Mouse (Mus musculus) T-helper 17 cell (primary cell): ENCODE measurements around the gene Icosl.

ENCODE experiments used
- in situ Hi-C, 2 experiments: fragments of 300-600 bp; cut with MboI, MseI; formaldehyde crosslinking; loops; 1 replicate in 1 of 2; 2 replicates in 1 of 2; pipeline ENCODE4 v1.15.1; 2025; ENCODE audit warnings: high pct_unique_total_duplicates in 2 of 2

The Icosl gene

DNA sequence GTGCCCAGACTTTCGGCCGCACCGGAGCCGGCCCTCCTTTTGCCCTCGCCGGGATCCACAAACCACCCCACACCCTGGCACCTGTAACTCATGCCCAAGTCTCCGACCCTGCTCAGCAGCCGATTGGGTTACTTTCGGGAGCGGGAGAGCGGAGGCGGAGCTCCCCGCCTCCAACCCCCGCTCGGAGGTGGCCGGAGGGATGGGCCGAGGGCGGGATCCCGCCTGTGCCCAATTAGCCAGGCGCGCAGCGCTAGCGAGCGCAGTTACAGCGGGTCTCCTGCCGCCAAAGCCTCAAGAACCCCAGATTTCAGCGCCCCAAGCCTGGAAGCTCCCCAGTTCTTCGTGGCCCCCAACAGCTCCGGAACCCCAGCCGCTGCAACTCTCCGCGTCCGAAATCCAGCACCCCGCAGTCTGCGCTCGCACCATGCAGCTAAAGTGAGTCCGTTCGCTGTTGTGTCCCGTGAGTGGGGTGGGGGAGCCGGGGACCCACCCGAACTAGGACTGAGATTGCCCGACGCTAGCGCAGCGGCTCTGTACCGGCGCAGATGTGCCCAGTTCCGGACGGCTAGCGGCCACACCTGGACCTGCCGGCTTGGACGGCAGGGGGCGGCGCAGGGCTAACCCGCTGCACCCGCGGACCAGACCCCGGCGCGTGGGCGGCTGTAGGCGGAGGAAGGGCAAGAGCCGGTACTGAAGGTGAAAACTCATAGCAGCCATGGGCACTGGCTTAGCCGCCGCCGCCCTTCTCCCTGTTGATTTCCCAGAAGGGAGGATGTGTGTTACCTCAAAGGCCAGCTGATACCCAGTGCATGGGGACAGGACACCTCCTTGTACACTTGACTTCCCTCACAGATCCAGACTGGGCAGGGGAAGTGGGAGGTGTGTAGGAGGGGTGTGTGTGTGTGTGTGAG is at the start of gene Icosl:
TSS of gene Icosl (plus strand) at position 202 of the 911 bp plus-strand sequence.
- in situ Hi-C loops, result no loop called here

DNA sequence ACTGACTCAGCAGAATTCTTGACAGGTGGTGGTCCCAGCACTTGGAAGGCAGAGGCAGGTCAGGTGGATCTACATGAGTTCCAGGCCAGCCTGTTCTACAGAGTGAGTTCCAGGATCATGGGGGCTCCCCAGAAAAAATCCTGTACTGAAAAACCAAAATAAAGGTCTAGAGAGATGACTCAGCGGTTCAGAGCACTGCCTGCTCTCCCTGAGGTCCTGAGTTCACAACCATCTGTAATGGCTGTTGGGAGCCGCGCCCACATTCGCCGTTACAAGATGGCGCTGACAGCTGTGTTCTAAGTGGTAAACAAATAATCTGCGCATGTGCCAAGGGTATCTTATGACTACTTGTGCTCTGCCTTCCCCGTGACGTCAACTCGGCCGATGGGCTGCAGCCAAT is 49.1 kb upstream of the Icosl start:
- in situ Hi-C loops, result loop anchor here in 1 of 2 experiments (10.0 kb wide), 1 partner anchor 385 kb away; no protein-coding TSS in a partner anchor

DNA sequence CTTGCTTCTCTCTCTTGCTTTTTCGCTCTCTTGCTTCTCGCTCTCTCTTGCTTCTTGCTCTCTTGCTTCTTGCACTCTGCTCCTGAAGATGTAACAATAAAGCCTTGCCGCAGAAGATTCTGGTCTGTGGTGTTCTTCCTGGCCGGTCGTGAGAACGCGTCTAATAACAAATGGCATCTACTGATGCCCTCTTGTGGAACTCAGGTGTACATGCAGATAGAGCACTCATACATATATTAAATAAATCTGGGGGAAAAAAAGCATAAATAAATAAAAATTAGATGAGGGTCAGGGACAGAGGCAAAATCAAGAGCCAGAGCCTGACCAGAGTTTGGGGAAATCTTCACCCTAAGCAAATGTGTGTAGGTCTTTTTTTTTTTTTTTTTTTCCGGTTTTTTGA is 43.6 kb upstream of the Icosl start:
- in situ Hi-C loops, result loop anchor here in 1 of 2 experiments (10.0 kb wide), 1 partner anchor 379 kb away; no protein-coding TSS in a partner anchor

DNA sequence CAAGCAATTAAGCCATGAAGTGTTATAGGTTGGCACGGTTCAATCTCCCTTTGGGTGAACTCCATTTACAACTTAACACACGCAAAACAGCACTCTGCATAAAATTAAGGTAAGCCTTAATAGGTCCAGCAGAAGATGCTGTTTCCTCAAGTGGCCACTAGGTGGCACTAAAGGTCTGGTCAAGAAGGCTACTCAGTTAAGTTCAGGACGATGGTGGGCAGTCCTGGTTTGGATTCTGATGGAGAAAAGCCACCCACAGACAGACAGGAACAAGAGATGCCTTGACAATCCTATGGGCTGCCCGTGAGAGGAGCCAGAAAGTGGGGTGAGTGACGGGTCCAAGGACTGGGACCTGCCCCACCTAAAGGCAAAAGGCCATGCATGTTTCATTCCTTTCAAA is 41.0 kb upstream of the Icosl start:
- in situ Hi-C loops, result loop anchor here in 1 of 2 experiments (10.0 kb wide), 1 partner anchor 377 kb away; no protein-coding TSS in a partner anchor

DNA sequence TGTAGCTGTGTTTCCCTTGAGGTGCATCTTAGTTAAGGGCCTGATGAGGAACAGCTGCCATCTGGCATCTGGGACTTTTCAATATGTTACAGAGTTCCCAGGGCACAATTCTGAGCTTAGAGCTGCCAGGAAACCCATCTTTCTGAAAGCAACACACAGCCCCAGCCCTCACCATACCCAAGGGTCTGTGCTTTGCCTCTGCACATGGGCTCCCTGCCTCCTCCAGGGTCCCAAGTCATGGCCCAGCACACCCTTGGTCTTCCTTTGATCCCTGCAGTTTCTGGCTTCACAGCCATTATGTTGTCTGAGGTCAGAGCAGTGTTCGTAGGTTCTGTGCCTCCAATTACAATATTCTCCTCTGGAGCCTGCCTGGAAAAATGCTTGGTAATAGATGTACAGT is 40.0 kb upstream of the Icosl start:
- in situ Hi-C loops, result loop anchor here in 1 of 2 experiments (10.0 kb wide), 1 partner anchor 376 kb away; no protein-coding TSS in a partner anchor

DNA sequence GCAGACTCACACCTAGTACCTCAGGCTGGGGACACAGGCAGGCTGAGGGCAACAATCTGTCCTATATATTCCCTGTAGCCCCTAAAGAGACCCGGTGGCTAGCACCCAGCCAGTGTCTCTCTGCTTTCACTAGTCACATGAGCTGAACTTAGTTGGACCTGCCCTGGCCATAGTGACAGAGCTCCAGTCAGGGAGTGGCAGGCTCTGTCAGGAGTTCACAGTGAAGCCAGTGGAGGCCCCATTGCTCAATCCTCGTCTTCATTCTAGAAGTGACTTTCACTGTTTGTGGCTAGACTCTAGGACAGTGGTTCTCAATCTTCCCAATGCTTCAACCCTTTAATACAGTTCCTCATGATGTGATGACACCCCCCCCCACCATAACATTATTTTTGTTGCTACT is 37.1 kb upstream of the Icosl start:
- in situ Hi-C loops, result loop anchor here (5.0 kb wide), 1 partner anchor 130 kb away; no protein-coding TSS in a partner anchor

DNA sequence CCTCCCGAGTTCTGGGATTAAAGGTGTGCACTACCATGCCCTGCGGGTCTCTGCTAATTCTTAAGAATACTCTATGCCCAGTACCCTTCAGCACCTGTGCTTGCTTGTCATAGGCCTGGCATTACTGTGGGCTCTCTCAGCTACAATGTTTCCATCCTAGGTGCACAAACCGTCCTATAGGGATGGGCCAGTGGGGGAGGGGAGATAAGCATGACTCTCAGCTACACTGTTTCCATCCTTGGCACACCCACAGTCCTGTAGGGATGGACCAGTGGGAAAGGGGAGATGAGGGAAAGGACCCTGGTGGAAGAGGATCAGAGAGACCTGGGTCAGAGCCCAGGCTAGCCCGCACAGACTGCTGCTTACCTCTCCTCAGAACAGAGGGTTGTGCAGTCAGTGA is 32.0 kb upstream of the Icosl start:
- in situ Hi-C loops, result no loop called here

DNA sequence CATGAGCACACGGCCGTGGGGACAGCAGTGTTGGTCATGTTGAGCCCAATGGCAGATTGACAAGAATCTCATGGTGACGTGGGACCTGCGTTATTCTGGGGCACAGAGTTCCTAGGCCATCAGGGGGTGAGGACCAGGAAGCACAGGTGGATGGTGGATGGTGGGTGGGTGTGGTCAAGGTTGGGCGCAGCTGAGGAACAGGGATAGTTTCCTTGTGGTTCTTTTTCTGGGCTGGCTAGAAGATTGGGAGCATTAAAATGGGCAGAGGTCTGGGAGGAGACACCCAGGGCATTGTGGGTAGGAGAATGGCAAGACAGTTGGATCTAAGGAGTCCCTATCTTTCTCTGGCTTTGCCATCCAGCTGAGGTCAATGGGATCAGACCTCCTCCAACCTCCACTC is 27.5 kb upstream of the Icosl start, which contains the start of gene Dnmt3l:
TSS of gene Dnmt3l (plus strand) at position 301 of the 400 bp plus-strand sequence.
- in situ Hi-C loops, result no loop called here

DNA sequence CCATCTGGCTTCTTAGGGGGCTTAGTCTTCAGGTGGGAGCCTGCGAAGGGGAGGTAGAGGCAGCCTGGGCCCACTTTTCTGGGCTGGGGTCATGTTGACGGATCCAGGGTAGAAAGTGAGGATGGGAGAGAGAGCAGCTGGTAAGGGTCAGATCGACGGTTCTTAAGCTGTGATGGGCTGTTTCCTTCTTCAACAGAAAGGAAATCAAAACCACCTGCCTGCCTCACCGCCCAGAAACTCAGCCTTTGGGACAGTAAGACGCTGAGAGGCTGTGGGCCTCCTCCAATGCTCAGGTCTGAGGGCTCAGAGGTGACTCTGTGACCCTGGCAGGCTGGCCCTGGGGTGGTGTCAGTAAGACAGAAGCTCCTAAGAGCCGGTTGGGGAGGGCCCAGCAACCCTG is 27.0 kb upstream of the Icosl start:
- in situ Hi-C loops, result no loop called here

DNA sequence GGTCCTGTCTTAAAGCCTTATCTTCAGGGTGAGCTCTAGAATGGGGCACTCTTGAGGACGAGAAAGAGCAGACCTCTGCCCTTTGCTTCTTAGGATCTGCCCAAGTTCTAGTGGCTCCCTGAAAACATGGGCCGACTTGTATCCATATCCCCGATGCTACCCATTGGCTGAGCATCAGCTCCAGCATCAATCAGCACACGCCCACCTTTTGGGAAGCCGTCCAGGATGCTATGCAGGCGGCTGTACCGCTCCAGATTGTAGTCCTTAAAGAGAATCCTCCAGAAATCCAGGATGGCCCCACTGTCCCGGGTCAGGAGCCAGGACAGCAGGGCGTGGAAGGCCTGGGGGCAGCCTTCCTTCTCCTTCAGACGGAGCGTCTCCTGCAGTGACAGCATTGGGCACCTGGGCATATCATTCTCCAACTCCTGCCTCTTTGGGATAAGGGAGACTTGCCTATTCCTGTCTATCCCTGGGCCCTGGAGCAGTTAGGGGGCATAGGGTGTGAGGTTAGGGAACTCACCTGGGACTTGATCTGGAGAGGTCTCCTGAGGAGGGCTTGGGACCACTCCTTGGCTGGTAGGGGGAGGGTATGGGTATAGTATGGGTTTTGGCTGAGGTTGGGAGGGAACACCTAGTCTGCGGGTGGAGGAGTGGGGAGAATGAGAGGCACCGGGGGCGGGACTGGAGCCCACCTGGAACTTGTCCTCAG is 26.3 kb upstream of the Icosl start:
- in situ Hi-C loops, result no loop called here

DNA sequence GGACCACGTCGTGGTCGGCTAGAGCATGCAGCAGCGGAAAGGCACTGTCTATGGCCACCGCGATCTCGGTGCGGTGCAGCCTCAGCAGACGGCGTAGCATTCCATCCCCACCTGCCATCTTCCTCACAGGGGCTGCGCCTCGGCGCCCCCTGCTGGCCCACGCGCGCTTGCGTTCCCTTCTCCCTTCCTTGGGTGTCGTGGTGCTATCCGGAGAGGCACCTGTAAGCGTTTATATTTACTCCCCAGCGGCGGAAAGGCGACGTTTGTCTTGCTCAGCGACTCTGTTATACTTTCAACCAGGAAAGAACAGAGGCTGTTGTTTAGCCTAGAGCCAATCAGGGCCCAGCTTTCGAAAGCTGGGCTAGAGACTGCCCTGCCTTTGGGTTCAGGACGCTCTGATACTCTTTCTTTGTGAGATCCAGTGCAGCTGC is 25.7 kb upstream of the Icosl start, which contains the start of gene Aire:
TSS of gene Aire (minus strand) at position 205 of the 431 bp plus-strand sequence.
- in situ Hi-C loops, result no loop called here

DNA sequence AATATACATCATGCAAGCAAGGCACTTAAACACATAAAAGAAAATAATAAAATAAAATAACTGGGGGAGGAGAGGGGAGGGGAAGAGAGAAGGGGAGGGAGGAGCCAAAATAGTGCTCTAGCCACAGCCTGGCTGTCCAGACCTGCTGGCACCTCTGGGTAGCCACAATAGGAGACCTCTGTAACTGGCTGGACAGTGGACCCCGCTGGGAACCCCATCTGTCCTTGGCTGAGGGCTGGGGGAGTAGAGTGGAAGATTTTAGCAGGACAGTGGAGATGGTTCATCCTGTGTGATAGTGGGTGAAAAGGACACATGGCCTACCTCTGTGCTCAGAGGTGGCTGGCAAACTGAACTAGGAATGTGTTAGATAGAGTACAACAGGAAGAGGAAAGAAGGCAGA is 24.6 kb upstream of the Icosl start:
- in situ Hi-C loops, result no loop called here

DNA sequence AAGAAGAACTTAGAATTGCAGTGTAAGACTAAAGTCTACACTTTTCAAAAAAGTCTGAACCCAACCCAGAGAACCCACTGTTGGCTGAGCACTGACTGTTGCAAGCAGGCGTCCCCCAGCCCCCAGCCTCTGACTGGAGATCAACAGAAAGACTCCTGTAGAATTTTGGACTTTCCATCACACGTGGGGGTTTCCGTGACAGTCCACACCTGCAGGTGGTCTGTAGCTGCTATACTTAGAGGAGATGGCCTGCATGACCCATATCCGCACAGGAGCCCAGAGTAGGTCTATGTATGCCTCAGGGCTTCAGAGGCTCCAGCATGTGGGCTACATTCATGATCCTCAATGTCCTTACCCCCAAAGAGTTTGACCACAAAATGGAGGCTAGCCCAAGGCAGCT is 22.7 kb upstream of the Icosl start:
- in situ Hi-C loops, result no loop called here

DNA sequence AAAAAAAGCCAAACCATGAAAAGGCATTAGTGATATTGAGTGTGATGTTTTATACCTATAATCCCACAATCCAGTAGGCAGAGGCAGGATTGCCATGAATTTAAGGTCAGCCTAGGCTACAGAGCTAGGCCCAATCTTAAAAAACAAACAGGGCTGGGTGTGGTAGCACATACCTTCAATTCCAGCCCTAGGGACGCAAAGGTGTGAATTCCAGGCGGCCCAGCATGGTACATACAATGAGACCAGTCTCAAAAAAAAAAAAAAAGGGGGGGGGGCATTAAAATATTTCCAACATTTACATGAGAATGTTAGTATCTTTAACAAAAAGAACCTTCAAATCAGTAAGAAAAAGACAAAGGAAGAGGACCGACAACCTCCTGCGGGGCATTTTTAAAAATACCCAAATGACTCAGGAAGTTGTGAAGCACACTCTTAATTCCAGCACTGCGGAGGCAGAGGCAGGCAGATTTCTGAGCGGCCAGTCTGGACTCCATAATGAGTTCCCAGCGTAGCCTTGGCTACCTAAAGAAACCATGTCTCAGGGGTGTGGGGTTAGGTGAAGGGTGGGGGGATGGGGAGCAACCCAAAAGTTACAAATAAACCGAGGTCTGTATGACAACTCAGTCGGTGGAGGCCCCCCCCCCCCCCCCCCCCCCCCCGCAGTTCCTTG is 20.9 kb upstream of the Icosl start:
- in situ Hi-C loops, result no loop called here

DNA sequence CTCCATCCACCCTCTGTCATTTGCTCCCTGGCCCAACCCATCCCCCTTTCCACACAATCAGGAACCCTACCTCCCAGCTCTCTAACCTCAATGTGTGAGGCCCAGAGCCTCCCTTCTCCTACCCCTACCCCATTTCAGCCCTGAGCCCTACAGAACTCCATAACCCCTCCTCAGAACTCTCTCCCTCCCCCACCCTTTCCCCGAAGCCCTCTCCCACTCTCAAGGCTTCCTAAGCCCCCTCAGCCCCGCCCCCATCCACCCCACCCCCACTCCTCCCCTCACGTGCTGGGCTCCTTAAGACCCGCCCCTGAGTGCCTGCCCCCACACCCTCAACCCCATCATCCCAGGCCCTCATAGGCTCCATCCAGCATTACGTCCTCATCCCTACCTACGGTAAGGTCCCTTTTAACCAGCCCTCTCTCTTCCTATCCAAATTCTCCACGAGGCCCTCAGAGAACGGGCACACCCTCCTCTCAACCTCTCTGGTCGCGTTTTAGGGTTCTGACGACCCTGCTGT is 19.5 kb upstream of the Icosl start:
- in situ Hi-C loops, result no loop called here

DNA sequence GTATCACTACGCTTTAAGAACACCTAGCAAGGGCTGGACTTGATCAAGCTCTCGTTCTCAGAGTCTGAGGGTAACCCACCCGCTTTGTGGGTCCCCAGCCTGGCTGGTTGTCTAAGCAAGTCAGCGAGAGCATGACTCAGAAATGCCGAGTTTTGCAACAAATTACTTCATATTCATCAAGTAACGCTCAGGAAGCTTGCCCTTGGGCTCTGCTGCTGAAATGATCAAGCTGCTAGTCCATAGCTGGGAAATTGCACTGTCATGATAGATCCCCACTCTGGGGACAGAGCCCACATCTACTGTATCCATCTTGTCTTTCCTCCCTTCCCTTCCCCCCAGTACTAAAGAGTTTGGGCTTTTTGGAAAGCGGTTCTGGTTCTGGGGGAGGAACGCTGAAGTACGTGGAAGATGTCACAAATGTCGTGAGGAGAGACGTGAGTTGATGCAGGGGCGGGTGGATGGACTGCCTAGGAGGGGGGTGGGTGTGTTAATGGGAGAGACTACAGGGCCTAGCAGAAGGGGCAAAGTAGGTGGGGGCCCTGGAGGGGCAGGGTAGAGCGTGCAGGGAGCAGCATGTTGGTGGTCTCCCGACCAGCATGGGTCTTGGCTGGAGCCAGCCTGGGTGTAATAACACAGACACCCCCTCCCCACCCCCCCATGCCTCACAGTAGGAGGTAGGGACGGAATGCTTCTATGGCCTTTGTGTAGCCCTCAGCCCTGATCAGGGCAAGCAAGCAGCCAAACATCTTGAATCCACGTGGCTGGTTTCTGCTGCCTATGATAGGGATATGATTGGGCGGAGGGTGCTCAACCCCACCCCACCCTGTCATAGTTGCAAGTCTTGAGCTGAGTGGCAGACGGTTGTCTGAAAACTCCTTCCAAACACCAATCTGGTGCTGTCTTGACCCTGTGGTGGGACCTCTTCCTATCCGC is 14.2 kb upstream of the Icosl start:
- in situ Hi-C loops, result no loop called here

DNA sequence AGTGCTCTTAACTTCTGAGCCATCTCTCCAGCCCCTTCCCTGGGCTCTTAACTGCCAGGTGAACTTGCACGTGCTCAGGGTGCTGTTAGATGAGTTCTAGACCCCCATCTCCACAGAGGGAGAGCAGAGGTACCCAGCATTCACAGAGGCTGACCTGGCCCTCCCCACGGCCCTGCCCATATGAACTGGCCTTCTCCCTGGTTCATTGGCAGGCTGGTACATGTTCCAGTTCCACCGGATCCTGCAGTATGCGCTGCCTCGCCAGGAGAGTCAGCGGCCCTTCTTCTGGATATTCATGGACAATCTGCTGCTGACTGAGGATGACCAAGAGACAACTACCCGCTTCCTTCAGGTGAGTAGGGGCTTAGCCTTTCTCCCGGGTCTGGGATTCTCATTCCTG is 12.0 kb upstream of the Icosl start:
- in situ Hi-C loops, result no loop called here

DNA sequence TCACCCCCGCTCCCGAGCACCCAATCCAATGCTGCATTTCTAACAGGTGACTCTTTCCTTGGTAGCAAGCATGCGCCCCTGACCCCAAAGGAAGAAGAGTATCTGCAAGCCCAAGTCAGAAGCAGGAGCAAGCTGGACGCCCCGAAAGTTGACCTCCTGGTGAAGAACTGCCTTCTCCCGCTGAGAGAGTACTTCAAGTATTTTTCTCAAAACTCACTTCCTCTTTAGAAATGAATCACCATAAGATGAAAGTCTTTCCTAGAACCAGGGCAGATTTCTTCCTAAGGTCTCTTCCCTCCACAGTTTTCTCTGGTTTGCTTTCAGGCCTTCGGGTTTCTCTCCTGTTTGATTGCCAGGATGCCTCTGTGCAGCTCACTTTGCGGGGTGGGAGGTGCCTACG is 6.0 kb upstream of the Icosl start:
- in situ Hi-C loops, result no loop called here

DNA sequence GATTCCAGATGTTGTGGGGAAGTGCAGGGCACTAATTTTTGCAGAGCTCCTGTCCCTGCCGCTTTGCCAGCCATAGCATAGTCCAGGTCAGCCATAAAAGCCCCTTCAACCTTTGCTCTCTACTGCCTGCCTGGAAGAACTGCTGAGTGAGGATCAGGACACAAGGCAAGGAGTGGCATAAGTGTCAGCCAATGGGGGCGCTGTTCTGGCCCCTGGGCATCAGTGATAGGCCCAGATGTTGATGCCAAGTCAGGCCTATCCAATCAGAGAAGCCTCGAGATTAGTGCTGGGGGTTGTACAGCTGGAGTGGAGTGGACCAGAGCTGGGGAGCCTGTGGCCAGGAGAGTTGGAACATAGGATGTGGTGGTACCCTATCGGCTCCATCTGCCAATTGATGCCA is 1.9 kb upstream of the Icosl start:
- in situ Hi-C loops, result no loop called here

DNA sequence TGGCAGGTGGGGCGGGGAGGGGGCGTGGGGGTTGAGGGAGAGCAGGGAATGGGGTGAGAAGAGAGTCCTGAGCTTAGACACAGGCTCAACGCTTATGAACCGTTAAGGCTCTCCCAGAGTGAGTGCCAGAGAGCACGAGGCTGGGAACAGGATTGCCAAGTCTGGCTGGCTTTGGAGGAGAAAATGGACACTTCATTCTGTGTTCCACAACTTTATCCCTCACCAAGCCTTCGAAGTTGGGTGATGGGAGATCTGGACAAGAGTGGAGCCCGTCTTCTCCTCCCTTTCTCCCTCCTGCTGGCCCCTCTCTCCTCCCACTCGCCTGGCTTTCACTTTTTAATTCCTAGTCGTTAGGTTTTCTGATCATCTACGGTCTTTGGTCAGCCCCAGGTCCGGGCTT is 561 bp upstream of the Icosl start:
- in situ Hi-C loops, result no loop called here
